Mouse (Mus musculus) myocyte (in vitro differentiated cells): ENCODE data around the gene Cblb.

Source experiments
- CEBPB ChIP-seq: IDR thresholded peaks from 2 replicates; pipeline ENCODE4 v1.6.1; 2011; ENCODE audit warnings: mild to moderate bottlenecking, moderate library complexity; ENCODE audit not compliant: poor library complexity, insufficient read depth, severe bottlenecking
- MAX ChIP-seq: IDR thresholded peaks from one replicate; pipeline ENCODE4 v1.6.1; 2011; ENCODE audit warnings: low read depth, mild to moderate bottlenecking, control low read depth

DNA sequence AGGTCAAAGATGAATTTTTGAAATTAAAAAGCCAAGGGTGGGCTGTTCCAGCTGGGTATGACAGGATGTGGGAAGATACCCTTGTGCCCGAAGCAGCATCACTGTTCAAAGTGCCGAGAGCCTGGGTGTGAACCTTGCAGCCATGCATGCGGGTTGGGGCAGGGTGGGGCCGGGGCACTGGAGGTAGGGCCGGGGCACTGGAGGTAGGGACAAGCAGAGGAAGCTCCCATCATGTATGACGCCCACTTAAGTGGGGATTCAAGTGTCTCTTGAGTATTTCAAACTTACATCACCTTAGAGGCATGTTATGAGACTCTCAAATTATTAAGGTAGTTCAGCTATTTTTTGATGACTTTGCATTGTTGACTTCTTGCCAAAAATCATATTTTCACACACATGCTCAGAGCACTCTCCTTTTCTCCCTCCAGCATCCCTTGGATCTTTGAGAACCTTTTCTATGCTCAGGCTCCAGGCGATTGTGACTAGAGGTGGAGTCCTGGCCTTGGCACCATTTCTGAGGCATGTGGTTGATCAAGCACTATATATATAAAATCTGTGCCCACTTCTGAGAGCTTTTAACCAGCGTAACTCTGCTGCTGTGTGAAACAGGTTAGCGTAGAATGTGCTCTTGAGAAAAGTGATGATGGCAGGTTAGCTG, 55.9 kb downstream of the Cblb start:
- TF ChIP-seq CEBPB (no peak), MAX (no peak)
